In genomic region chr12:77854281-77855075, GRCm38 (mm10) we compare ENCODE assay signal across 15 mouse cellular contexts.
A peak's percentile ranks its signal among the peaks of the same experiment; 100 is the strongest.
DNase-seq lines count a peak whose midpoint lies in the region; ATAC-seq and TF ChIP-seq lines count a peak whose summit lies in the region.
"Had no signal": no experiment of that assay in that cellular context is flagged by ENCODE, and none has a peak within 500 bp of the region (broad histone marks: within the 10 kb centered on the region; RNA-seq: fewer than 3 reads in every experiment).

No protein-coding gene starts in this region.

- H3K4me2 ChIP-seq in forebrain, postnatal 0 days (ENCODE audit: low read depth), result no peak overlapping the region
- no peak overlapping the region for H3K4me2 ChIP-seq in neural tube, embryonic 15.5 days
- no peak overlapping the region for H3K4me2 ChIP-seq in hindbrain, embryonic 16.5 days (ENCODE audit: low read length)
- H3K4me2 ChIP-seq: liver, embryonic 13.5 days had no signal

- no peaks in the 10 kb centered on the region for H3K36me3 ChIP-seq in forebrain, embryonic 10.5 days (replicated peaks)
- H3K36me3 ChIP-seq in forebrain, postnatal 0 days (ENCODE audit: insufficient read depth), result no peaks in the 10 kb centered on the region
- H3K36me3 ChIP-seq in neural tube, embryonic 15.5 days, result no peaks in the 10 kb centered on the region
- H3K36me3 ChIP-seq in hindbrain, embryonic 16.5 days (ENCODE audit: control insufficient read depth, insufficient read depth, low read length), result no peaks in the 10 kb centered on the region
- H3K36me3 ChIP-seq: liver, embryonic 13.5 days had no signal

- H3K4me3 ChIP-seq in forebrain, embryonic 10.5 days, result no peak overlapping the region
- H3K4me3 ChIP-seq in forebrain, postnatal 0 days (ENCODE audit: low read depth, low read length), result no peak overlapping the region
- H3K4me3 ChIP-seq in neural tube, embryonic 15.5 days (replicated peaks), result no peak overlapping the region
- H3K4me3 ChIP-seq in hindbrain, embryonic 16.5 days (ENCODE audit: low read length), result no peak overlapping the region
- H3K4me3 ChIP-seq: erythroblast, embryonic 14.5 days; liver, embryonic 13.5 days had no signal

- peak overlapping the region; percentile 80 for H3K27ac ChIP-seq in forebrain, embryonic 10.5 days
- no peak overlapping the region for H3K27ac ChIP-seq in forebrain, postnatal 0 days (ENCODE audit: low read depth, low read length)
- no peak overlapping the region for H3K27ac ChIP-seq in neural tube, embryonic 15.5 days (replicated peaks)
- no peak overlapping the region for H3K27ac ChIP-seq in hindbrain, embryonic 16.5 days (ENCODE audit: low read depth, low read length)
- H3K27ac ChIP-seq: liver, embryonic 13.5 days; macrophage had no signal

- H3K4me1 ChIP-seq in forebrain, embryonic 10.5 days, result peaks cover 48% of the 10 kb centered on the region
- H3K4me1 ChIP-seq in forebrain, postnatal 0 days (ENCODE audit: insufficient read depth), result peaks cover 8% of the 10 kb centered on the region
- peaks cover 16% of the 10 kb centered on the region for H3K4me1 ChIP-seq in neural tube, embryonic 15.5 days
- H3K4me1 ChIP-seq in hindbrain, embryonic 16.5 days (ENCODE audit: control insufficient read depth, insufficient read depth, low read depth, low read length), result peaks cover 9% of the 10 kb centered on the region
- H3K4me1 ChIP-seq: liver, embryonic 13.5 days had no signal

- peak; percentile 31 for DNase-seq in forebrain, embryonic 10.5 days (ENCODE audit: extremely low spot score, low spot score)
- DNase-seq in forebrain, postnatal 0 days, result no peak
- DNase-seq in neural tube, embryonic 10.5 days (ENCODE audit: extremely low spot score, low spot score), result peak; percentile 72
- DNase-seq in retina, postnatal 1 day, result peak; percentile 48
- DNase-seq in frontal cortex, postnatal 10 days (ENCODE audit: low spot score in 2 of 2), result no peak
- DNase-seq: adrenal gland, postnatal 10 days; cerebellum, adult 8-10 months; heart, postnatal 36 days; layer of hippocampus, postnatal 36 days; liver, embryonic 13.5 days had no signal

- 44% methylated on average over 15 of the region's 15 CpGs for WGBS in forebrain, embryonic 10.5 days
- WGBS in forebrain, postnatal 0 days, result 39% methylated on average over 15 of the region's 15 CpGs
- WGBS in neural tube, embryonic 15.5 days, result 25% methylated on average over 15 of the region's 15 CpGs
- 39% methylated on average over 15 of the region's 15 CpGs for WGBS in hindbrain, embryonic 16.5 days

- ATAC-seq in forebrain, postnatal 0 days, result no peak
- no peak for ATAC-seq in neural tube, embryonic 15.5 days (ENCODE audit: low FRiP score)
- peak; percentile 35 for ATAC-seq in hindbrain, embryonic 16.5 days
- ATAC-seq in monocyte, adult 5-6 weeks (replicated peaks; ENCODE audit: insufficient number of reproducible peaks, low FRiP score, low TSS enrichment, poor library complexity, severe bottlenecking), result no peak

- no peak overlapping the region for H3K9ac ChIP-seq in forebrain, postnatal 0 days
- H3K9ac ChIP-seq in neural tube, embryonic 15.5 days (replicated peaks), result no peak overlapping the region
- H3K9ac ChIP-seq in hindbrain, embryonic 16.5 days (ENCODE audit: low read depth, low read length), result no peak overlapping the region
- H3K9ac ChIP-seq: liver, embryonic 13.5 days had no signal

- no peaks in the 10 kb centered on the region for H3K9me3 ChIP-seq in forebrain, embryonic 10.5 days
- H3K9me3 ChIP-seq in forebrain, postnatal 0 days (ENCODE audit: low read length), result no peaks in the 10 kb centered on the region
- H3K9me3 ChIP-seq in neural tube, embryonic 15.5 days (replicated peaks), result no peaks in the 10 kb centered on the region
- H3K9me3 ChIP-seq in hindbrain, embryonic 16.5 days (ENCODE audit: control insufficient read depth, low read length), result no peaks in the 10 kb centered on the region
- H3K9me3 ChIP-seq: liver, embryonic 13.5 days had no signal

- TF ChIP-seq CTCF in forebrain, postnatal 0 days (IDR thresholded peaks at IDR 0.05; ENCODE audit: low read depth), result no peak

- no peaks in the 10 kb centered on the region for H3K27me3 ChIP-seq in forebrain, embryonic 10.5 days (ENCODE audit: poor library complexity, severe bottlenecking)
- 0 out of 2 replicates have a peak, but pooled peaks cover 4% of the 10 kb centered on the region for H3K27me3 ChIP-seq in forebrain, postnatal 0 days (ENCODE audit: insufficient read depth, low read length)
- no peaks in the 10 kb centered on the region for H3K27me3 ChIP-seq in neural tube, embryonic 15.5 days (replicated peaks)
- no peaks in the 10 kb centered on the region for H3K27me3 ChIP-seq in hindbrain, embryonic 16.5 days (replicated peaks; ENCODE audit: control insufficient read depth, insufficient read depth, low read length)
- H3K27me3 ChIP-seq: liver, embryonic 13.5 days had no signal

Comparison
In these comparisons a context has a peak if more than half of its experiments do, and no peak if none do; other contexts are left out.
1. DNase-seq: peak in forebrain, embryonic 10.5 days (single experiment), neural tube, embryonic 10.5 days (single experiment) and retina, postnatal 1 day (single experiment); none in forebrain, postnatal 0 days (single experiment) and frontal cortex, postnatal 10 days (0 of 2).